Mouse (Mus musculus) limb, embryonic 12.5 days (tissue): ENCODE results near the gene Rer1. TPM values are rescaled to one million over a fixed set of nuclear protein-coding genes. Genes with fewer than 3 reads are reported as not detected.

Experiments
- ATAC-seq: fragments of 200-750 bp; cut with Nextera tagmentation; 2 replicates; pipeline ENCODE4 v1.8.0; 2017; ENCODE audit warnings: low read depth, moderate TSS enrichment; ENCODE audit not compliant: insufficient number of reproducible peaks, insufficient read depth, low FRiP score, low TSS enrichment
- H3K27ac ChIP-seq: fragments of 300-500 bp; sonication (generic); 2 replicates; pipeline ENCODE4 v1.5.1; 2016; ENCODE audit warnings: mild to moderate bottlenecking, moderate library complexity
- H3K27me3 ChIP-seq: fragments of 300-500 bp; sonication (generic); 2 replicates; pipeline ENCODE4 v1.6.1; 2016; ENCODE audit warnings: mild to moderate bottlenecking, moderate library complexity
- H3K36me3 ChIP-seq: fragments of 300-500 bp; sonication (generic); 2 replicates; pipeline ENCODE4 v1.6.1; 2016; ENCODE audit warnings: mild to moderate bottlenecking, moderate library complexity
- H3K4me1 ChIP-seq: fragments of 300-500 bp; sonication (generic); replicated peaks from 2 replicates; pipeline ENCODE4 v1.6.1; 2016
- H3K4me2 ChIP-seq: fragments of 300-500 bp; sonication (generic); 2 replicates; pipeline ENCODE4 v1.6.1; 2016; ENCODE audit warnings: mild to moderate bottlenecking, moderate library complexity
- H3K4me3 ChIP-seq: fragments of 300-500 bp; sonication (generic); replicated peaks from 2 replicates; pipeline ENCODE4 v1.5.1; 2016; ENCODE audit warnings: mild to moderate bottlenecking
- H3K9ac ChIP-seq: fragments of 300-500 bp; sonication (generic); replicated peaks from 2 replicates; pipeline ENCODE4 v1.6.1; 2016; ENCODE audit warnings: mild to moderate bottlenecking, moderate library complexity
- H3K9me3 ChIP-seq: fragments of 300-500 bp; sonication (generic); 2 replicates; pipeline ENCODE4 v1.6.1; 2016; ENCODE audit warnings: mild to moderate bottlenecking, moderate library complexity
- WGBS: fragments of 180-500 bp; shearing (Covaris S2); methylation state at CpG from one replicate; pipeline ENCODE4 v1.1.7; 2016; 5-methylcytosine and 5-hydroxymethylcytosine counted together
- polyA plus RNA-seq: library from polyadenylated mRNA; unstranded; fragments of >200 nt; fragmentation: Nextera tagmentation; extraction: Ambion mirVana; gene quantifications from 2 replicates; pipeline ENCODE4 v1.2.1, GENCODE M21; 2016

The Rer1 gene
- polyA plus RNA-seq, 1 experiment from 2014 or later: 141 TPM

GRCm38 (mm10) chr4:155113766-155114410 lies 27.7 kb upstream of the Rer1 start:
- Histone ChIP-seq H3K9me3 (peaks cover 5% of the 10 kb centered on the region), H3K4me3 (no peak overlapping the region), H3K36me3 (no peaks in the 10 kb centered on the region), H3K9ac (no peak overlapping the region; the same call in 1 of the 2 replicates), H3K4me2 (no peak overlapping the region), H3K4me1 (peaks cover 33% of the 10 kb centered on the region), H3K27me3 (no peaks in the 10 kb centered on the region), H3K27ac (peak overlapping the region; percentile 60)
- ATAC-seq: no peak
- WGBS: 58% methylated on average over 8 of the region's 8 CpGs

- WGBS: 42% methylated on average over 5 of the region's 5 CpGs
- Histone ChIP-seq H3K27me3 (no peaks in the 10 kb centered on the region), H3K27ac (peak overlapping the region; percentile 70), H3K36me3 (no peaks in the 10 kb centered on the region), H3K4me3 (no peak overlapping the region), H3K4me2 (peak overlapping the region; percentile 17), H3K9ac (0 out of 2 replicates have a peak overlapping the region, but pooled peaks have one; percentile 2), H3K9me3 (no peaks in the 10 kb centered on the region), H3K4me1 (peaks cover 32% of the 10 kb centered on the region)
- no peak for ATAC-seq
These were observed 23.3 kb upstream of the Rer1 start for GRCm38 (mm10) chr4:155109471-155109870.

- H3K4me3 ChIP-seq: no peak overlapping the region
- peaks cover 21% of the 10 kb centered on the region for H3K4me1 ChIP-seq
- no peak for ATAC-seq
- no peak overlapping the region for H3K9ac ChIP-seq
- H3K4me2 ChIP-seq: no peak overlapping the region
- 92% methylated on average over 4 of the region's 4 CpGs for WGBS
- no peaks in the 10 kb centered on the region for H3K27me3 ChIP-seq
- no peaks in the 10 kb centered on the region for H3K36me3 ChIP-seq
- H3K9me3 ChIP-seq: no peaks in the 10 kb centered on the region
- H3K27ac ChIP-seq: no peak overlapping the region
These were observed 21.7 kb upstream of the Rer1 start for GRCm38 (mm10) chr4:155107886-155108285.

- ATAC-seq: no peak
- Histone ChIP-seq H3K27ac (no peak overlapping the region), H3K4me3 (no peak overlapping the region), H3K4me1 (peaks cover 21% of the 10 kb centered on the region), H3K9me3 (no peaks in the 10 kb centered on the region), H3K27me3 (no peaks in the 10 kb centered on the region), H3K9ac (no peak overlapping the region), H3K4me2 (no peak overlapping the region), H3K36me3 (no peaks in the 10 kb centered on the region)
- 89% methylated on average over 4 of the region's 4 CpGs for WGBS
These were observed 12.4 kb upstream of the Rer1 start for GRCm38 (mm10) chr4:155098572-155098971.

- H3K9me3 ChIP-seq: no peaks in the 10 kb centered on the region
- H3K4me2 ChIP-seq: no peak overlapping the region
- no peak for ATAC-seq
- H3K27ac ChIP-seq: no peak overlapping the region
- no peaks in the 10 kb centered on the region for H3K27me3 ChIP-seq
- H3K4me1 ChIP-seq: peaks cover 21% of the 10 kb centered on the region
- no peak overlapping the region for H3K9ac ChIP-seq
- 90% methylated on average over 6 of the region's 6 CpGs for WGBS
- no peak overlapping the region for H3K4me3 ChIP-seq
- no peaks in the 10 kb centered on the region for H3K36me3 ChIP-seq
These were observed 11.3 kb upstream of the Rer1 start for GRCm38 (mm10) chr4:155097452-155097851.

- Histone ChIP-seq H3K36me3 (peaks cover 3% of the 10 kb centered on the region; the same call in 1 of the 2 replicates), H3K4me2 (no peak overlapping the region), H3K27ac (no peak overlapping the region), H3K4me3 (no peak overlapping the region), H3K4me1 (peaks cover 18% of the 10 kb centered on the region), H3K9me3 (no peaks in the 10 kb centered on the region), H3K27me3 (no peaks in the 10 kb centered on the region), H3K9ac (no peak overlapping the region)
- 84% methylated on average over 8 of the region's 8 CpGs for WGBS
- ATAC-seq: no peak
These were observed 9.8 kb upstream of the Rer1 start for GRCm38 (mm10) chr4:155095967-155096366.

GRCm38 (mm10) chr4:155095238-155095900 lies 9.2 kb upstream of the Rer1 start:
- Histone ChIP-seq H3K27ac (peak overlapping the region; percentile 70; the same call in 1 of the 2 replicates), H3K4me3 (no peak overlapping the region), H3K27me3 (no peaks in the 10 kb centered on the region), H3K9ac (no peak overlapping the region), H3K4me2 (no peak overlapping the region), H3K36me3 (peaks cover 6% of the 10 kb centered on the region; the same call in 1 of the 2 replicates), H3K9me3 (no peaks in the 10 kb centered on the region), H3K4me1 (peaks cover 12% of the 10 kb centered on the region)
- WGBS: 52% methylated on average over 8 of the region's 8 CpGs
- peak; percentile 83 for ATAC-seq

GRCm38 (mm10) chr4:155094565-155094964 lies 8.4 kb upstream of the Rer1 start:
- H3K4me2 ChIP-seq: no peak overlapping the region
- no peaks in the 10 kb centered on the region for H3K9me3 ChIP-seq
- WGBS: 71% methylated on average over 3 of the region's 3 CpGs
- H3K9ac ChIP-seq: no peak overlapping the region
- H3K4me3 ChIP-seq: no peak overlapping the region
- peak; percentile 55; the same call in 1 of the 2 replicates for ATAC-seq
- H3K36me3 ChIP-seq: peaks cover 13% of the 10 kb centered on the region; the same call in 1 of the 2 replicates
- H3K27ac ChIP-seq: no peak overlapping the region
- peaks cover 4% of the 10 kb centered on the region for H3K4me1 ChIP-seq
- no peaks in the 10 kb centered on the region for H3K27me3 ChIP-seq

GRCm38 (mm10) chr4:155093431-155094149 lies 7.4 kb upstream of the Rer1 start:
- Histone ChIP-seq H3K27ac (no peak overlapping the region), H3K4me1 (peaks cover 4% of the 10 kb centered on the region), H3K9me3 (no peaks in the 10 kb centered on the region), H3K4me2 (no peak overlapping the region), H3K4me3 (no peak overlapping the region), H3K36me3 (peaks cover 23% of the 10 kb centered on the region), H3K9ac (peak overlapping the region; percentile 19; the same call in 1 of the 2 replicates), H3K27me3 (no peaks in the 10 kb centered on the region)
- ATAC-seq: no peak
- 76% methylated on average over 7 of the region's 7 CpGs for WGBS

GRCm38 (mm10) chr4:155092718-155093430 lies 6.7 kb upstream of the Rer1 start:
- 89% methylated on average over 19 of the region's 19 CpGs for WGBS
- Histone ChIP-seq H3K4me2 (no peak overlapping the region), H3K4me3 (no peak overlapping the region), H3K4me1 (peaks cover 4% of the 10 kb centered on the region), H3K9ac (no peak overlapping the region), H3K36me3 (peaks cover 23% of the 10 kb centered on the region), H3K9me3 (no peaks in the 10 kb centered on the region), H3K27ac (no peak overlapping the region), H3K27me3 (no peaks in the 10 kb centered on the region)
- ATAC-seq: no peak
